Mouse (Mus musculus): ENCODE measurements around the gene Samhd1. TPM values are rescaled to one million over a fixed set of nuclear protein-coding genes. Genes with fewer than 3 reads are reported as not detected.
A peak's percentile ranks its signal among the peaks of the same experiment; 100 is the strongest.

The Samhd1 gene
- polyA plus RNA-seq, 1 experiment from 2014 or later, result 9.6 TPM

GRCm38 (mm10) chr2:157058342-157058998 is 76.6 kb downstream of the Samhd1 start:
- H3K9me3 ChIP-seq (replicated peaks; ENCODE audit: control insufficient read depth, low read length, poor library complexity, severe bottlenecking), result no peaks in the 10 kb centered on the region
- 0 out of 2 replicates have a peak overlapping the region, but pooled peaks have one; percentile 24 for H3K9ac ChIP-seq (ENCODE audit: low read depth, low read length)
- no peaks in the 10 kb centered on the region for H3K27me3 ChIP-seq (ENCODE audit: control insufficient read depth, insufficient read depth, low read depth, low read length)
- H3K4me1 ChIP-seq (ENCODE audit: control insufficient read depth, insufficient read depth, low read length), result peaks cover 16% of the 10 kb centered on the region
- H3K4me2 ChIP-seq (ENCODE audit: low read length), result no peak overlapping the region
- peak; percentile 59 for ATAC-seq
- H3K36me3 ChIP-seq (ENCODE audit: control insufficient read depth, insufficient read depth, low read length), result peaks cover 13% of the 10 kb centered on the region
- peak overlapping the region; percentile 60 for H3K27ac ChIP-seq (ENCODE audit: low read length)
- no peak overlapping the region for H3K4me3 ChIP-seq (ENCODE audit: low read depth, low read length)
- WGBS, result 8% methylated on average over 17 of the region's 18 CpGs

- ATAC-seq, result no peak
- no peak overlapping the region for H3K4me2 ChIP-seq (ENCODE audit: low read length)
- peaks cover 16% of the 10 kb centered on the region for H3K4me1 ChIP-seq (ENCODE audit: control insufficient read depth, insufficient read depth, low read length)
- H3K4me3 ChIP-seq (ENCODE audit: low read depth, low read length), result no peak overlapping the region
- H3K27me3 ChIP-seq (ENCODE audit: control insufficient read depth, insufficient read depth, low read depth, low read length), result no peaks in the 10 kb centered on the region
- peaks cover 15% of the 10 kb centered on the region for H3K36me3 ChIP-seq (ENCODE audit: control insufficient read depth, insufficient read depth, low read length)
- no peak overlapping the region for H3K27ac ChIP-seq (ENCODE audit: low read length)
- H3K9ac ChIP-seq (ENCODE audit: low read depth, low read length), result no peak overlapping the region
- no peaks in the 10 kb centered on the region for H3K9me3 ChIP-seq (replicated peaks; ENCODE audit: control insufficient read depth, low read length, poor library complexity, severe bottlenecking)
- 73% methylated on average over 4 of the region's 4 CpGs for WGBS
Measured at GRCm38 (mm10) chr2:157057758-157058157, 77.3 kb downstream of the Samhd1 start.

- no peak for ATAC-seq
- H3K4me1 ChIP-seq (ENCODE audit: control insufficient read depth, insufficient read depth, low read length), result peaks cover 16% of the 10 kb centered on the region
- H3K4me3 ChIP-seq (ENCODE audit: low read depth, low read length), result no peak overlapping the region
- H3K36me3 ChIP-seq (ENCODE audit: control insufficient read depth, insufficient read depth, low read length), result peaks cover 15% of the 10 kb centered on the region
- WGBS, result 95% methylated on average over 3 of the region's 3 CpGs
- no peaks in the 10 kb centered on the region for H3K27me3 ChIP-seq (ENCODE audit: control insufficient read depth, insufficient read depth, low read depth, low read length)
- no peak overlapping the region for H3K27ac ChIP-seq (ENCODE audit: low read length)
- H3K4me2 ChIP-seq (ENCODE audit: low read length), result no peak overlapping the region
- H3K9me3 ChIP-seq (replicated peaks; ENCODE audit: control insufficient read depth, low read length, poor library complexity, severe bottlenecking), result no peaks in the 10 kb centered on the region
- no peak overlapping the region for H3K9ac ChIP-seq (ENCODE audit: low read depth, low read length)
Measured at GRCm38 (mm10) chr2:157057186-157057585, 77.9 kb downstream of the Samhd1 start.

GRCm38 (mm10) chr2:157055721-157056120 is 79.3 kb downstream of the Samhd1 start:
- H3K4me2 ChIP-seq (ENCODE audit: low read length), result no peak overlapping the region
- WGBS, result 91% methylated on average over 6 of the region's 6 CpGs
- no peak overlapping the region for H3K27ac ChIP-seq (ENCODE audit: low read length)
- H3K4me1 ChIP-seq (ENCODE audit: control insufficient read depth, insufficient read depth, low read length), result peaks cover 23% of the 10 kb centered on the region
- no peak overlapping the region for H3K4me3 ChIP-seq (ENCODE audit: low read depth, low read length)
- peaks cover 15% of the 10 kb centered on the region for H3K36me3 ChIP-seq (ENCODE audit: control insufficient read depth, insufficient read depth, low read length)
- H3K27me3 ChIP-seq (ENCODE audit: control insufficient read depth, insufficient read depth, low read depth, low read length), result no peaks in the 10 kb centered on the region
- no peaks in the 10 kb centered on the region for H3K9me3 ChIP-seq (replicated peaks; ENCODE audit: control insufficient read depth, low read length, poor library complexity, severe bottlenecking)
- no peak overlapping the region for H3K9ac ChIP-seq (ENCODE audit: low read depth, low read length)
- no peak for ATAC-seq

GRCm38 (mm10) chr2:157054816-157055215 is 80.2 kb downstream of the Samhd1 start:
- peak; percentile 36; the same call in 1 of the 2 replicates for ATAC-seq
- no peak overlapping the region for H3K9ac ChIP-seq (ENCODE audit: low read depth, low read length)
- H3K4me2 ChIP-seq (ENCODE audit: low read length), result no peak overlapping the region
- H3K27ac ChIP-seq (ENCODE audit: low read length), result peak overlapping the region; percentile 39; the same call in 1 of the 2 replicates
- no peaks in the 10 kb centered on the region for H3K9me3 ChIP-seq (replicated peaks; ENCODE audit: control insufficient read depth, low read length, poor library complexity, severe bottlenecking)
- 70% methylated on average over 5 of the region's 5 CpGs for WGBS
- H3K27me3 ChIP-seq (ENCODE audit: control insufficient read depth, insufficient read depth, low read depth, low read length), result no peaks in the 10 kb centered on the region
- H3K4me1 ChIP-seq (ENCODE audit: control insufficient read depth, insufficient read depth, low read length), result peaks cover 32% of the 10 kb centered on the region
- peaks cover 11% of the 10 kb centered on the region for H3K36me3 ChIP-seq (ENCODE audit: control insufficient read depth, insufficient read depth, low read length)
- H3K4me3 ChIP-seq (ENCODE audit: low read depth, low read length), result no peak overlapping the region

- peaks cover 9% of the 10 kb centered on the region for H3K36me3 ChIP-seq (ENCODE audit: control insufficient read depth, insufficient read depth, low read length)
Measured at GRCm38 (mm10) chr2:157054297-157054696, 80.8 kb downstream of the Samhd1 start.

GRCm38 (mm10) chr2:157053787-157054186 is 81.3 kb downstream of the Samhd1 start:
- WGBS, result 61% methylated on average over 4 of the region's 4 CpGs
- Histone ChIP-seq H3K27ac (ENCODE audit: low read length) (no peak overlapping the region), H3K27me3 (ENCODE audit: control insufficient read depth, insufficient read depth, low read depth, low read length) (no peaks in the 10 kb centered on the region), H3K4me1 (ENCODE audit: control insufficient read depth, insufficient read depth, low read length) (peaks cover 35% of the 10 kb centered on the region), H3K4me3 (ENCODE audit: low read depth, low read length) (no peak overlapping the region), H3K9me3 (replicated peaks; ENCODE audit: control insufficient read depth, low read length, poor library complexity, severe bottlenecking) (no peaks in the 10 kb centered on the region), H3K36me3 (ENCODE audit: control insufficient read depth, insufficient read depth, low read length) (peaks cover 9% of the 10 kb centered on the region), H3K4me2 (ENCODE audit: low read length) (no peak overlapping the region), H3K9ac (ENCODE audit: low read depth, low read length) (no peak overlapping the region)
- ATAC-seq, result no peak

More at GRCm38 (mm10) chr2:157054297-157054696, 80.8 kb downstream of the Samhd1 start:
- 90% methylated on average over 8 of the region's 8 CpGs for WGBS
- Histone ChIP-seq H3K4me2 (ENCODE audit: low read length) (no peak overlapping the region), H3K9me3 (replicated peaks; ENCODE audit: control insufficient read depth, low read length, poor library complexity, severe bottlenecking) (no peaks in the 10 kb centered on the region), H3K4me3 (ENCODE audit: low read depth, low read length) (no peak overlapping the region), H3K9ac (ENCODE audit: low read depth, low read length) (no peak overlapping the region), H3K27ac (ENCODE audit: low read length) (peak overlapping the region; percentile 39; the same call in 1 of the 2 replicates), H3K27me3 (ENCODE audit: control insufficient read depth, insufficient read depth, low read depth, low read length) (no peaks in the 10 kb centered on the region), H3K4me1 (ENCODE audit: control insufficient read depth, insufficient read depth, low read length) (peaks cover 35% of the 10 kb centered on the region)
- ATAC-seq, result no peak

- no peak overlapping the region for H3K4me2 ChIP-seq (ENCODE audit: low read length)
- H3K36me3 ChIP-seq (ENCODE audit: control insufficient read depth, insufficient read depth, low read length), result peaks cover 9% of the 10 kb centered on the region
- no peaks in the 10 kb centered on the region for H3K27me3 ChIP-seq (ENCODE audit: control insufficient read depth, insufficient read depth, low read depth, low read length)
- H3K9me3 ChIP-seq (replicated peaks; ENCODE audit: control insufficient read depth, low read length, poor library complexity, severe bottlenecking), result no peaks in the 10 kb centered on the region
- WGBS, result 97% methylated on average over 5 of the region's 5 CpGs
- H3K9ac ChIP-seq (ENCODE audit: low read depth, low read length), result no peak overlapping the region
- peaks cover 36% of the 10 kb centered on the region for H3K4me1 ChIP-seq (ENCODE audit: control insufficient read depth, insufficient read depth, low read length)
- ATAC-seq, result no peak
- H3K27ac ChIP-seq (ENCODE audit: low read length), result no peak overlapping the region
- H3K4me3 ChIP-seq (ENCODE audit: low read depth, low read length), result no peak overlapping the region
Measured at GRCm38 (mm10) chr2:157053124-157053523, 81.9 kb downstream of the Samhd1 start.

- H3K27ac ChIP-seq (ENCODE audit: low read length), result no peak overlapping the region
- H3K4me3 ChIP-seq (ENCODE audit: low read depth, low read length), result no peak overlapping the region
- no peak overlapping the region for H3K9ac ChIP-seq (ENCODE audit: low read depth, low read length)
- H3K27me3 ChIP-seq (ENCODE audit: control insufficient read depth, insufficient read depth, low read depth, low read length), result no peaks in the 10 kb centered on the region
- no peaks in the 10 kb centered on the region for H3K9me3 ChIP-seq (replicated peaks; ENCODE audit: control insufficient read depth, low read length, poor library complexity, severe bottlenecking)
- WGBS, result 83% methylated on average over 8 of the region's 8 CpGs
- peaks cover 42% of the 10 kb centered on the region for H3K4me1 ChIP-seq (ENCODE audit: control insufficient read depth, insufficient read depth, low read length)
- H3K4me2 ChIP-seq (ENCODE audit: low read length), result no peak overlapping the region
- H3K36me3 ChIP-seq (ENCODE audit: control insufficient read depth, insufficient read depth, low read length), result peaks cover 9% of the 10 kb centered on the region
- ATAC-seq, result no peak
Measured at GRCm38 (mm10) chr2:157052448-157052847, 82.6 kb downstream of the Samhd1 start.

Measured in midbrain, embryonic 16.5 days (tissue).